Mouse (Mus musculus): ENCODE measurements around the gene Sp3. TPM values are rescaled to one million over a fixed set of nuclear protein-coding genes. Genes with fewer than 3 reads are reported as not detected.
"Not testable (repeated sequence)": the region's sequence is repeated elsewhere in the genome, so short reads cannot be mapped to it uniquely, and the experiment has no call there.

Gene Sp3
- total and polyA plus RNA-seq, 2 experiments from 2014 or later, result 26.5 to 115 TPM

GRCm38 (mm10) chr2:73001994-73002393, 21.7 kb upstream of the Sp3 start:
- WGBS, result 93% methylated on average over 5 of the region's 5 CpGs
- no peak for TF ChIP-seq CTCF (IDR thresholded peaks at IDR 0.05; ENCODE audit: low read depth)
- Histone ChIP-seq H3K27me3 (ENCODE audit: insufficient read depth, low read length) (no peaks in the 10 kb centered on the region), H3K9me3 (ENCODE audit: low read length) (no peaks in the 10 kb centered on the region), H3K4me3 (ENCODE audit: low read depth, low read length) (no peak overlapping the region), H3K27ac (ENCODE audit: low read depth, low read length) (no peak overlapping the region), H3K4me2 (ENCODE audit: low read depth) (no peak overlapping the region), H3K36me3 (ENCODE audit: insufficient read depth) (no peaks in the 10 kb centered on the region), H3K4me1 (ENCODE audit: insufficient read depth) (0 out of 2 replicates have a peak, but pooled peaks cover 3% of the 10 kb centered on the region), H3K9ac (no peak overlapping the region)
- no peak for ATAC-seq
- no peak for DNase-seq

- Histone ChIP-seq H3K27ac (ENCODE audit: low read depth, low read length) (no peak overlapping the region), H3K4me2 (ENCODE audit: low read depth) (no peak overlapping the region), H3K4me3 (ENCODE audit: low read depth, low read length) (no peak overlapping the region), H3K9ac (no peak overlapping the region), H3K27me3 (ENCODE audit: insufficient read depth, low read length) (no peaks in the 10 kb centered on the region), H3K36me3 (ENCODE audit: insufficient read depth) (no peaks in the 10 kb centered on the region), H3K4me1 (ENCODE audit: insufficient read depth) (0 out of 2 replicates have a peak, but pooled peaks cover 3% of the 10 kb centered on the region), H3K9me3 (ENCODE audit: low read length) (no peaks in the 10 kb centered on the region)
- TF ChIP-seq CTCF (IDR thresholded peaks at IDR 0.05; ENCODE audit: low read depth), result no peak
- DNase-seq, result no peak
- ATAC-seq, result no peak
- WGBS, result 85% methylated on average over 8 of the region's 8 CpGs
Measured at GRCm38 (mm10) chr2:73000194-73000593, 19.9 kb upstream of the Sp3 start.

- Histone ChIP-seq H3K9ac (no peak overlapping the region), H3K4me3 (ENCODE audit: low read depth, low read length) (no peak overlapping the region), H3K4me1 (ENCODE audit: insufficient read depth) (no peaks in the 10 kb centered on the region), H3K4me2 (ENCODE audit: low read depth) (no peak overlapping the region), H3K27ac (ENCODE audit: low read depth, low read length) (no peak overlapping the region), H3K9me3 (ENCODE audit: low read length) (no peaks in the 10 kb centered on the region), H3K27me3 (ENCODE audit: insufficient read depth, low read length) (no peaks in the 10 kb centered on the region), H3K36me3 (ENCODE audit: insufficient read depth) (no peaks in the 10 kb centered on the region)
- DNase-seq (no peak), ATAC-seq (no peak)
- no peak for TF ChIP-seq CTCF (IDR thresholded peaks at IDR 0.05; ENCODE audit: low read depth)
- 90% methylated on average over 4 of the region's 4 CpGs for WGBS
Measured at GRCm38 (mm10) chr2:72997586-72997985, 17.3 kb upstream of the Sp3 start.

GRCm38 (mm10) chr2:72996808-72997378, 16.6 kb upstream of the Sp3 start:
- Histone ChIP-seq H3K4me1 (ENCODE audit: insufficient read depth) (no peaks in the 10 kb centered on the region), H3K4me2 (ENCODE audit: low read depth) (no peak overlapping the region), H3K9me3 (ENCODE audit: low read length) (no peaks in the 10 kb centered on the region), H3K27me3 (ENCODE audit: insufficient read depth, low read length) (no peaks in the 10 kb centered on the region), H3K4me3 (ENCODE audit: low read depth, low read length) (no peak overlapping the region), H3K27ac (ENCODE audit: low read depth, low read length) (no peak overlapping the region), H3K36me3 (ENCODE audit: insufficient read depth) (no peaks in the 10 kb centered on the region), H3K9ac (no peak overlapping the region)
- WGBS, result 57% methylated on average over 9 of the region's 9 CpGs
- no peak for DNase-seq
- no peak for TF ChIP-seq CTCF (IDR thresholded peaks at IDR 0.05; ENCODE audit: low read depth)
- ATAC-seq, result no peak

- Histone ChIP-seq H3K4me2 (ENCODE audit: low read depth) (peak overlapping the region; percentile 15; the same call in 1 of the 2 replicates), H3K9me3 (ENCODE audit: low read length) (no peaks in the 10 kb centered on the region), H3K9ac (no peak overlapping the region), H3K27me3 (ENCODE audit: insufficient read depth, low read length) (no peaks in the 10 kb centered on the region), H3K36me3 (ENCODE audit: insufficient read depth) (no peaks in the 10 kb centered on the region), H3K27ac (ENCODE audit: low read depth, low read length) (peak overlapping the region; percentile 66; the same call in 1 of the 2 replicates), H3K4me1 (ENCODE audit: insufficient read depth) (no peaks in the 10 kb centered on the region), H3K4me3 (ENCODE audit: low read depth, low read length) (no peak overlapping the region)
- TF ChIP-seq CTCF (IDR thresholded peaks at IDR 0.05; ENCODE audit: low read depth), result no peak
- ATAC-seq (peak; percentile 88), DNase-seq (peak; percentile 87)
- WGBS, result 13% methylated on average over 9 of the region's 9 CpGs
Measured at GRCm38 (mm10) chr2:72995346-72996097, 15.3 kb upstream of the Sp3 start.

- H3K4me3 ChIP-seq (ENCODE audit: low read depth, low read length), result no peak overlapping the region
- H3K27me3 ChIP-seq (ENCODE audit: insufficient read depth, low read length), result no peaks in the 10 kb centered on the region
- ATAC-seq (no peak), DNase-seq (no peak)
- H3K9ac ChIP-seq, result no peak overlapping the region
- no peak for TF ChIP-seq CTCF (IDR thresholded peaks at IDR 0.05; ENCODE audit: low read depth)
- no peak overlapping the region for H3K27ac ChIP-seq (ENCODE audit: low read depth, low read length)
- no peaks in the 10 kb centered on the region for H3K9me3 ChIP-seq (ENCODE audit: low read length)
- 80% methylated on average over 2 of the region's 2 CpGs for WGBS
- H3K4me2 ChIP-seq (ENCODE audit: low read depth), result no peak overlapping the region
- no peaks in the 10 kb centered on the region for H3K36me3 ChIP-seq (ENCODE audit: insufficient read depth)
- H3K4me1 ChIP-seq (ENCODE audit: insufficient read depth), result no peaks in the 10 kb centered on the region
Measured at GRCm38 (mm10) chr2:72994165-72994564, 13.9 kb upstream of the Sp3 start.

- Histone ChIP-seq H3K36me3 (ENCODE audit: insufficient read depth) (no peaks in the 10 kb centered on the region), H3K9ac (no peak overlapping the region), H3K4me2 (ENCODE audit: low read depth) (no peak overlapping the region), H3K27me3 (ENCODE audit: insufficient read depth, low read length) (no peaks in the 10 kb centered on the region), H3K4me1 (ENCODE audit: insufficient read depth) (no peaks in the 10 kb centered on the region), H3K27ac (ENCODE audit: low read depth, low read length) (no peak overlapping the region), H3K4me3 (ENCODE audit: low read depth, low read length) (no peak overlapping the region), H3K9me3 (ENCODE audit: low read length) (no peaks in the 10 kb centered on the region)
- DNase-seq (no peak), ATAC-seq (no peak)
- WGBS, result 96% methylated on average over 17 of the region's 17 CpGs
- TF ChIP-seq CTCF (IDR thresholded peaks at IDR 0.05; ENCODE audit: low read depth), result no peak
Measured at GRCm38 (mm10) chr2:72992497-72992896, 12.3 kb upstream of the Sp3 start.

- not testable (repeated sequence) for H3K9ac ChIP-seq; H3K27me3 ChIP-seq (ENCODE audit: insufficient read depth, low read length); ATAC-seq; H3K4me2 ChIP-seq (ENCODE audit: low read depth); H3K4me3 ChIP-seq (ENCODE audit: low read depth, low read length); H3K36me3 ChIP-seq (ENCODE audit: insufficient read depth); H3K27ac ChIP-seq (ENCODE audit: low read depth, low read length); H3K9me3 ChIP-seq (ENCODE audit: low read length); H3K4me1 ChIP-seq (ENCODE audit: insufficient read depth); DNase-seq
- WGBS, result 92% methylated on average over 9 of the region's 9 CpGs
Measured at GRCm38 (mm10) chr2:72988945-72989344, 8.7 kb upstream of the Sp3 start.

All from forebrain, postnatal 0 days (tissue).